In the genomic region with DNA sequence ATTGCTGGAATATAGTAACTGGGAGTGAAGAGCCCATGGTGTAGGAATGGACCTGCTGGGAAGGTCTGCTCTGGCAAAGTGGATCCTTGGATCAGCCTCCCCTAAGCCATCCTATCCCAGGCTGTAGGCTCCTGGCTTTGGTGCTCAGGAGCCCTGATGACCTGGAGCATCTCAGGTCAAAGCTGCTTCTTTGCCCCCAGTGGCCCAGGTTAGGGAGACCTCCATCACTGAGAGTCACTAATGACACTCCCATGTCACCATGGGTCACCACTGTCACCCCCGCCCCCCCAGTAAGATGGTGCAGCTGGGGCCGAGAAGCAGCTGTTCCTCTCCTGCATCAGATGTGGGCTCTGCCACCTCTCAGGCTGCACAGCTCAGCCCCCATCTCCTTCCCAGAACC, we compare ENCODE assay signal across 19 mouse cellular contexts. TPM values are rescaled to one million over a fixed set of nuclear protein-coding genes. Genes with fewer than 3 reads are reported as not detected.
DNase-seq lines count a peak whose midpoint lies in the region; ATAC-seq lines count a peak whose summit lies in the region.
"Had no signal": no experiment of that assay in that cellular context is flagged by ENCODE, and none has a peak within 500 bp of the region (broad histone marks: within the 10 kb centered on the region; RNA-seq: fewer than 3 reads in every experiment).

No protein-coding gene starts in this region.

- H3K27me3 ChIP-seq in embryonic facial prominence, embryonic 10.5 days (replicated peaks; ENCODE audit: low read depth, poor library complexity, severe bottlenecking), result peaks cover 19% of the 10 kb centered on the region; the same call in 1 of the 2 replicates
- H3K27me3 ChIP-seq in embryonic facial prominence, embryonic 11.5 days (ENCODE audit: control insufficient read depth, insufficient read depth, low read length), result no peaks in the 10 kb centered on the region
- H3K27me3 ChIP-seq in hindbrain, embryonic 12.5 days, result peaks cover 3% of the 10 kb centered on the region; the same call in 1 of the 2 replicates
- no peaks in the 10 kb centered on the region for H3K27me3 ChIP-seq in midbrain, embryonic 15.5 days (replicated peaks)
- H3K27me3 ChIP-seq in liver, embryonic 12.5 days (replicated peaks), result peaks cover 41% of the 10 kb centered on the region

- H3K9me3 ChIP-seq in embryonic facial prominence, embryonic 10.5 days, result no peaks in the 10 kb centered on the region
- no peaks in the 10 kb centered on the region for H3K9me3 ChIP-seq in embryonic facial prominence, embryonic 11.5 days (replicated peaks; ENCODE audit: control insufficient read depth, low read length)
- H3K9me3 ChIP-seq in hindbrain, embryonic 12.5 days (replicated peaks), result no peaks in the 10 kb centered on the region
- no peaks in the 10 kb centered on the region for H3K9me3 ChIP-seq in midbrain, embryonic 15.5 days
- H3K9me3 ChIP-seq in liver, embryonic 12.5 days (replicated peaks), result no peaks in the 10 kb centered on the region
- H3K9me3 ChIP-seq: G1E had no signal

- peak; percentile 32; the same call in 1 of the 2 replicates for ATAC-seq in embryonic facial prominence, embryonic 11.5 days (replicated peaks; ENCODE audit: insufficient number of reproducible peaks, low FRiP score, low TSS enrichment, low read depth)
- ATAC-seq in hindbrain, embryonic 12.5 days (ENCODE audit: low FRiP score), result no peak; the same call in 1 of the 2 replicates
- 0 out of 2 replicates have a peak, but pooled peaks have one; percentile 3 for ATAC-seq in midbrain, embryonic 15.5 days (replicated peaks)
- no peak for ATAC-seq in liver, embryonic 12.5 days
- ATAC-seq: CD4-positive, CD25-positive, alpha-beta regulatory T cell, adult 4 months had no signal

- no peaks in the 10 kb centered on the region for H3K36me3 ChIP-seq in embryonic facial prominence, embryonic 10.5 days (replicated peaks)
- H3K36me3 ChIP-seq in embryonic facial prominence, embryonic 11.5 days (replicated peaks; ENCODE audit: control insufficient read depth, insufficient read depth, low read depth, low read length), result no peaks in the 10 kb centered on the region
- H3K36me3 ChIP-seq in hindbrain, embryonic 12.5 days, result no peaks in the 10 kb centered on the region
- H3K36me3 ChIP-seq in midbrain, embryonic 15.5 days (replicated peaks), result no peaks in the 10 kb centered on the region
- H3K36me3 ChIP-seq in liver, embryonic 12.5 days, result no peaks in the 10 kb centered on the region
- H3K36me3 ChIP-seq: G1E had no signal

- no peak for DNase-seq in embryonic facial prominence, embryonic 10.5 days (ENCODE audit: low spot score)
- no peak for DNase-seq in embryonic facial prominence, embryonic 11.5 days (ENCODE audit: low spot score)
- DNase-seq in lung, postnatal 4 days, result no peak
- no peak for DNase-seq in B cell, adult 2 months
- DNase-seq: cerebellum, adult 11-12 months; cerebellum, postnatal 25 days; kidney, adult 18-20 months; kidney, postnatal 10 days; right cerebral cortex, postnatal 25 days had no signal

- peaks cover 14% of the 10 kb centered on the region for H3K4me1 ChIP-seq in embryonic facial prominence, embryonic 10.5 days
- no peaks in the 10 kb centered on the region for H3K4me1 ChIP-seq in embryonic facial prominence, embryonic 11.5 days (ENCODE audit: control insufficient read depth, insufficient read depth, low read length)
- peaks cover 17% of the 10 kb centered on the region for H3K4me1 ChIP-seq in hindbrain, embryonic 12.5 days
- H3K4me1 ChIP-seq in midbrain, embryonic 15.5 days, result peaks cover 16% of the 10 kb centered on the region
- H3K4me1 ChIP-seq in liver, embryonic 12.5 days, result no peaks in the 10 kb centered on the region

- H3K4me2 ChIP-seq in embryonic facial prominence, embryonic 11.5 days (ENCODE audit: low read depth, low read length), result no peak overlapping the region
- no peak overlapping the region for H3K4me2 ChIP-seq in hindbrain, embryonic 12.5 days (replicated peaks)
- no peak overlapping the region for H3K4me2 ChIP-seq in midbrain, embryonic 15.5 days
- no peak overlapping the region for H3K4me2 ChIP-seq in liver, embryonic 12.5 days

- 73% methylated on average over 2 of the region's 2 CpGs for WGBS in embryonic facial prominence, embryonic 10.5 days
- 58% methylated on average over 2 of the region's 2 CpGs for WGBS in embryonic facial prominence, embryonic 11.5 days
- WGBS in hindbrain, embryonic 12.5 days, result 65% methylated on average over 2 of the region's 2 CpGs
- 79% methylated on average over 2 of the region's 2 CpGs for WGBS in midbrain, embryonic 15.5 days
- WGBS in liver, embryonic 12.5 days (ENCODE audit: insufficient replicate concordance), result 72% methylated on average over 2 of the region's 2 CpGs

- peak overlapping the region; percentile 57 for H3K27ac ChIP-seq in embryonic facial prominence, embryonic 10.5 days (replicated peaks)
- no peak overlapping the region for H3K27ac ChIP-seq in embryonic facial prominence, embryonic 11.5 days (replicated peaks; ENCODE audit: low read depth, low read length)
- H3K27ac ChIP-seq in hindbrain, embryonic 12.5 days, result peak overlapping the region; percentile 87
- no peak overlapping the region for H3K27ac ChIP-seq in midbrain, embryonic 15.5 days
- no peak overlapping the region for H3K27ac ChIP-seq in liver, embryonic 12.5 days
- H3K27ac ChIP-seq: layer of hippocampus, adult 2 months; left cerebral cortex, adult 2 months; liver, embryonic 14.5 days had no signal

- H3K4me3 ChIP-seq in embryonic facial prominence, embryonic 10.5 days, result no peak overlapping the region
- no peak overlapping the region for H3K4me3 ChIP-seq in embryonic facial prominence, embryonic 11.5 days (ENCODE audit: low read depth, low read length)
- no peak overlapping the region for H3K4me3 ChIP-seq in hindbrain, embryonic 12.5 days
- no peak overlapping the region for H3K4me3 ChIP-seq in midbrain, embryonic 15.5 days
- no peak overlapping the region for H3K4me3 ChIP-seq in liver, embryonic 12.5 days
- H3K4me3 ChIP-seq: layer of hippocampus, adult 2 months; left cerebral cortex, adult 2 months had no signal

- no peak overlapping the region for H3K9ac ChIP-seq in embryonic facial prominence, embryonic 11.5 days (replicated peaks; ENCODE audit: low read length)
- no peak overlapping the region for H3K9ac ChIP-seq in hindbrain, embryonic 12.5 days
- H3K9ac ChIP-seq in midbrain, embryonic 15.5 days, result no peak overlapping the region
- H3K9ac ChIP-seq in liver, embryonic 12.5 days, result no peak overlapping the region
- H3K9ac ChIP-seq: liver, embryonic 14.5 days had no signal

RNA-seq across cellular contexts. Expression of a gene that starts 11.4 kb away (rescaled TPM):
- 0.93 and 1.5 TPM in 2 replicates for polyA plus RNA-seq in embryonic facial prominence, embryonic 10.5 days (2016; fragmentation: Nextera tagmentation; extraction: Ambion mirVana)
- polyA plus RNA-seq in embryonic facial prominence, embryonic 11.5 days (2014; fragmentation: Nextera tagmentation; extraction: Ambion mirVana), result 1.9 and 2.6 TPM in 2 replicates
- 26.8 and 28.3 TPM in 2 replicates for polyA plus RNA-seq in hindbrain, embryonic 12.5 days (2016; fragmentation: Nextera tagmentation; extraction: Ambion mirVana)
- polyA plus RNA-seq in midbrain, embryonic 15.5 days (2015; fragmentation: Nextera tagmentation; extraction: Ambion mirVana), result 10.7 and 10.9 TPM in 2 replicates
- polyA plus RNA-seq in liver, embryonic 12.5 days (2016; fragmentation: Nextera tagmentation; extraction: Ambion mirVana), result not detected in 2 replicates
- polyA plus RNA-seq: CD4-positive, CD25-positive, alpha-beta regulatory T cell, adult 4 months; G1E; heart, embryonic 14.5 days; lung, embryonic 16.5 days had no signal

RNA-seq across cellular contexts. Expression of a gene that starts 35.4 kb away (rescaled TPM):
- polyA plus RNA-seq in embryonic facial prominence, embryonic 10.5 days (2016; fragmentation: Nextera tagmentation; extraction: Ambion mirVana), result 10.7 and 12.4 TPM in 2 replicates
- 10.0 and 10.6 TPM in 2 replicates for polyA plus RNA-seq in embryonic facial prominence, embryonic 11.5 days (2014; fragmentation: Nextera tagmentation; extraction: Ambion mirVana)
- polyA plus RNA-seq in hindbrain, embryonic 12.5 days (2016; fragmentation: Nextera tagmentation; extraction: Ambion mirVana), result 13.8 and 15.3 TPM in 2 replicates
- polyA plus RNA-seq in midbrain, embryonic 15.5 days (2015; fragmentation: Nextera tagmentation; extraction: Ambion mirVana), result 21.5 and 23.7 TPM in 2 replicates
- 23.1 and 27.2 TPM in 2 replicates for polyA plus RNA-seq in liver, embryonic 12.5 days (2016; fragmentation: Nextera tagmentation; extraction: Ambion mirVana)

Comparison
In these comparisons a context has a peak if more than half of its experiments do, and no peak if none do; other contexts are left out.
1. H3K27ac ChIP-seq: peak in embryonic facial prominence, embryonic 10.5 days (single experiment) and hindbrain, embryonic 12.5 days (single experiment); none in embryonic facial prominence, embryonic 11.5 days (single experiment), midbrain, embryonic 15.5 days (single experiment) and liver, embryonic 12.5 days (single experiment).
2. ATAC-seq: peak in embryonic facial prominence, embryonic 11.5 days (single experiment) and midbrain, embryonic 15.5 days (single experiment); none in hindbrain, embryonic 12.5 days (single experiment) and liver, embryonic 12.5 days (single experiment).